Mouse (Mus musculus): ENCODE results near the gene Hcls1.

Gene Hcls1

GRCm38 (mm10) chr16:36934841-36935620 is at the start of gene Hcls1:
Hcls1 (plus strand) TSS chr16:36934983.
- DNase-seq (ENCODE audit: low spot score in 2 of 2), result peak; percentile 71 to 77

GRCm38 (mm10) chr16:36885912-36886311 is 48.9 kb upstream of the Hcls1 start:
- DNase-seq (ENCODE audit: low spot score in 2 of 2), result no peak

GRCm38 (mm10) chr16:36887546-36887945 is 47.2 kb upstream of the Hcls1 start:
- no peak for DNase-seq (ENCODE audit: low spot score in 2 of 2)

GRCm38 (mm10) chr16:36890559-36890958 is 44.2 kb upstream of the Hcls1 start:
- no peak for DNase-seq (ENCODE audit: low spot score in 2 of 2)

GRCm38 (mm10) chr16:36891415-36891814 is 43.4 kb upstream of the Hcls1 start:
- no peak for DNase-seq (ENCODE audit: low spot score in 2 of 2)

GRCm38 (mm10) chr16:36893317-36893716 is 41.5 kb upstream of the Hcls1 start:
- no peak for DNase-seq (ENCODE audit: low spot score in 2 of 2)

- DNase-seq (ENCODE audit: low spot score in 2 of 2), result no peak
Observed at GRCm38 (mm10) chr16:36896712-36897111, 38.1 kb upstream of the Hcls1 start.

GRCm38 (mm10) chr16:36903156-36903555 is 31.6 kb upstream of the Hcls1 start:
- DNase-seq (ENCODE audit: low spot score in 2 of 2), result no peak

- no peak for DNase-seq (ENCODE audit: low spot score in 2 of 2)
Observed at GRCm38 (mm10) chr16:36911909-36912308, 22.9 kb upstream of the Hcls1 start.

GRCm38 (mm10) chr16:36912311-36912710 is 22.5 kb upstream of the Hcls1 start:
- DNase-seq (ENCODE audit: low spot score in 2 of 2), result no peak

- no peak for DNase-seq (ENCODE audit: low spot score in 2 of 2)
Observed at GRCm38 (mm10) chr16:36914195-36914594, 20.6 kb upstream of the Hcls1 start.

- no peak for DNase-seq (ENCODE audit: low spot score in 2 of 2)
Observed at GRCm38 (mm10) chr16:36918505-36918904, 16.3 kb upstream of the Hcls1 start.

- no peak for DNase-seq (ENCODE audit: low spot score in 2 of 2)
Observed at GRCm38 (mm10) chr16:36920410-36920809, 14.4 kb upstream of the Hcls1 start.

GRCm38 (mm10) chr16:36921067-36921613 is 13.6 kb upstream of the Hcls1 start:
- DNase-seq (ENCODE audit: low spot score in 2 of 2), result no peak

GRCm38 (mm10) chr16:36921980-36922379 is 12.8 kb upstream of the Hcls1 start:
- no peak for DNase-seq (ENCODE audit: low spot score in 2 of 2)

GRCm38 (mm10) chr16:36924312-36924711 is 10.5 kb upstream of the Hcls1 start:
- no peak for DNase-seq (ENCODE audit: low spot score in 2 of 2)

GRCm38 (mm10) chr16:36925351-36925750 is 9.4 kb upstream of the Hcls1 start:
- no peak for DNase-seq (ENCODE audit: low spot score in 2 of 2)

- no peak for DNase-seq (ENCODE audit: low spot score in 2 of 2)
Observed at GRCm38 (mm10) chr16:36925797-36926196, 9.0 kb upstream of the Hcls1 start.

GRCm38 (mm10) chr16:36926514-36927447 is 8.0 kb upstream of the Hcls1 start:
- no peak for DNase-seq (ENCODE audit: low spot score in 2 of 2)

- peak in 1 of 2 experiments; percentile 20 for DNase-seq (ENCODE audit: low spot score in 2 of 2)
Observed at GRCm38 (mm10) chr16:36927495-36928105, 7.2 kb upstream of the Hcls1 start.

- DNase-seq (ENCODE audit: low spot score in 2 of 2), result no peak
Observed at GRCm38 (mm10) chr16:36928106-36928500, 6.7 kb upstream of the Hcls1 start.

- no peak for DNase-seq (ENCODE audit: low spot score in 2 of 2)
Observed at GRCm38 (mm10) chr16:36929216-36929615, 5.6 kb upstream of the Hcls1 start.
